Mouse (Mus musculus) ovary, postnatal 36 days (tissue): Measurements from ENCODE around the gene Esr2.

Source experiments
- DNase-seq: peaks from one replicate; pipeline ENCODE4 v3.0.0; 2022; ENCODE audit warnings: low spot score, mixed read lengths

Esr2 gene

GRCm38 (mm10) chr12:76085956-76086905, 90.8 kb downstream of the Esr2 start:
- no peak for DNase-seq

- DNase-seq, result no peak
Measured at GRCm38 (mm10) chr12:76085066-76085465, 92.0 kb downstream of the Esr2 start.

- no peak for DNase-seq
Measured at GRCm38 (mm10) chr12:76081557-76082211, 95.4 kb downstream of the Esr2 start.

GRCm38 (mm10) chr12:76080876-76081556, 96.0 kb downstream of the Esr2 start:
- DNase-seq, result no peak

GRCm38 (mm10) chr12:76073981-76074380, 103.1 kb downstream of the Esr2 start:
- DNase-seq, result no peak

- no peak for DNase-seq
Measured at GRCm38 (mm10) chr12:76073066-76073826, 103.8 kb downstream of the Esr2 start.

- DNase-seq, result no peak
Measured at GRCm38 (mm10) chr12:76071935-76072849, 104.9 kb downstream of the Esr2 start.
